Mouse (Mus musculus) gastrocnemius, postnatal 36 days (tissue): ENCODE results near the gene P2ry6. TPM values are rescaled to one million over a fixed set of nuclear protein-coding genes. Genes with fewer than 3 reads are reported as not detected.

Experiments
- DNase-seq, 2 experiments: peaks; one replicate each; pipeline ENCODE4 v3.0.0; 2022
- intact Hi-C: fragments of 180-260 bp; cut with DNase I; formaldehyde crosslinking; loops from one replicate; pipeline ENCODE4 v1.15.1; 2025
- total RNA-seq, 2 experiments: library from RNA; stranded (reverse); gene quantifications; 2 replicates each; pipeline ENCODE4 v1.2.3; 2021

The P2ry6 gene
- total RNA-seq, 2 experiments from 2014 or later = 1.1 TPM

- intact Hi-C loops = no loop called here
- no peak for DNase-seq
These were observed 51.5 kb downstream of the P2ry6 start for GRCm38 (mm10) chr7:100922907-100923306.

DNA sequence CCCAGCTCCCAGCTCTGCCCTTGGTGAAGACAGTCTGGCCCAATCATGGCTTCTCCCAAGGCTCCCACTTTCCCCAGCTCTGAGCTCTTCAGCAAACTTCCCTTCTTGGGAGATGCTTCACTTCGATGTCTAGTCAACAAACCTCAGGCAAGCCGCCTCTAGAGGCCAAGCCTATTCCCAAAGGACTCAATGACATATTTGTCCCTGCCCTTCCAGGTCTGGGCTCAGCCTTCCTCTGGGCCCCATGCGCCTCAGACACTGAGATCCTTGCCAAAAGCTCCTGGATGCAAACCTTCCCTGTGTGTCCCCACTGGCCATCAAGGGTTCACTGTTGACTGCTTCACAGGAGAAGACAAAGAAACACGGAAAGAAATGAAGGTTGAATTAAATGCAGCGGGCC, 53.2 kb downstream of the P2ry6 start:
- intact Hi-C loops = no loop called here
- DNase-seq = no peak

GRCm38 (mm10) chr7:100919809-100920107, 54.7 kb downstream of the P2ry6 start:
- intact Hi-C loops = no loop called here
- no peak for DNase-seq

- intact Hi-C loops = no loop called here
- DNase-seq = no peak
These were observed 55.2 kb downstream of the P2ry6 start for GRCm38 (mm10) chr7:100919006-100919808.

DNA sequence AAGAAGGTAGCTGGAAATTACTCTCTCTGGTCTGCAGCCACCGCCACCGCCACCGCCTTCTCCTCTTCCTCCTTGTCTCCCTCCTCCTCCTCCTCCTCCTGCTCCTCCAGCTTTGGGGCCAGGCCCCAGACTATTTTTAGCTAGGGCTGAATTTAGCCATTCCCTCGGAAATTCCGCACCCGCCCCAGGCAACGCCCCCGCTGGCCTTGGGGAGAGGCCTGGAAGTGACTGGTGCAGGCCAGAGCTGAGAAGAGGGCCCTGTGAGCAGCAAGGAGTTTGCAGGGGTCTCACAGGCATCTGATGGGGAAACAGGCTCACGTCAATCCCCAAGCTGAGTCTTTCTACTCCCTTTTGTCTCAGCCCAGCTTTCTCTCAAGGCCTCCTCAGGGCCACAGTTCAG, 56.3 kb downstream of the P2ry6 start:
- intact Hi-C loops = no loop called here
- DNase-seq = peak in 1 of 2 experiments; percentile 56

GRCm38 (mm10) chr7:100917751-100918150, 56.7 kb downstream of the P2ry6 start:
- intact Hi-C loops = no loop called here
- no peak for DNase-seq

DNA sequence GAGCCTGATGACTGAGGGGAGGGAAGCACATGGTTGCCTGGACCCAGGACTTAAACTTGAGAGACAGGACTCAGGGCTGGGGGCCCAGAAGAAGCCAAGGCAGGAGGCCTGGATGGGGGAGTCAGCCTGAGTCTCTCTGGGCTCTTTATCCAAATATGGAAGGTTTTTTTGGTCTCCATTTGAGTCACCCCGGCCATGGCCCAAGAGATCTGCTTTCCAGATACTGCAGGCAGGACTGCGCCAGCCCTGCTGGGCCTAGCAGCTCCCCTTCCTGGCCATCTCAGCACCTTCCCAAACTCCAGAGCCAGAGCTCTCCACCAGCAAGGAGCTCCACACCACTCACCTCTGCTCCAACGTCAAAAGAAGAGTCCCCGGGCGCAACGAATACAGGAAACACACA, 57.9 kb downstream of the P2ry6 start:
- intact Hi-C loops = no loop called here
- DNase-seq = no peak

- intact Hi-C loops = no loop called here
- no peak for DNase-seq
These were observed 59.2 kb downstream of the P2ry6 start for GRCm38 (mm10) chr7:100915204-100915603.

DNA sequence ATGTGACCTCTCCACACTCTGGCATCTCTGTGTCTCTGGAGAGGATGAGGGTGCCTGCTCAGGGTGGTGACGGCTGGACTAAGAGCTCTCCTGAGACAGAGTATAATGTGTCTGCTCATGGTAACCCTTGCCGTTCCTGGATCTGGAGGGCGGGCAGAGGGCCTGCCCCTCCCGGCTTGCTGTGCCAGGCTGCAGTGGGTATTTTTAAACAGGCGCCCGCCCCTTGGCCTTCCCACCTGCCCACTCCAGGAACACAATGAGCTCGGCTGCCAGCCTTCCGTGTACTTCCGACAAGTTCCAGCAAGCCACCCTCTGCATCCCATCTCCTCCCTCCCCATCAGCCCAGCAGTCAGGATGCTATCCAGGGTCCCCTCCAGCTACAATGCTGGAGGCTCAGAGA, 62.7 kb downstream of the P2ry6 start:
- DNase-seq = no peak
- intact Hi-C loops = no loop called here

DNA sequence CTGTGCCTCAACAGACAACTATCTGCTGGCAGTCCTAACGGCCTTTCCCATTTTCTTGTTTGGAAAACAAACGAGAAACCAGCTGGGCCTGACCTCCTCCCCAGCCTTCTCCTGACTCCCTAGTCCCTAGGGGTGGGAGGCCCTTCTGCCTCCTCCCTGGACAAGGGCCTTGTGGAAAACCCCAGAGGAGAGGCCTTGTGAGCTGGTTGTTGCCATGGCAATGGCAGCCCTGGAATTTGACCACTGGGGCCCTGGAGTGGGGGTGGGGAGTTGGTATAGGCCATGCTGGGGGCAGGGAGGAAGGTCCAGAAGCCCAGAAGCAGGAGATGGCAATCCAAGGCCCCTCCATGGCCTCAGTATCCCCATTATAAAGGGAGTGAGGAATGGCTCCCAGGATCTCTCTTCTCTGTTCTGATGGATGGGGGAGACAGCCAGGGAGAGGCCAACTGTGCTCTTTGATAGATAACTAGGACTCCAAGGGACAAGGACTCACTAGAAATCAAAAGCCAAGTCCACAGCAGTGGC, 63.1 kb downstream of the P2ry6 start:
- DNase-seq = no peak
- intact Hi-C loops = no loop called here

- no peak for DNase-seq
- intact Hi-C loops = loop anchor here (1.0 to 10.0 kb wide), 2 partner anchors 24 to 146 kb away; partner anchors contain the start of gene Arhgef17
These were observed 65.9 kb downstream of the P2ry6 start for GRCm38 (mm10) chr7:100908567-100908966.

DNA sequence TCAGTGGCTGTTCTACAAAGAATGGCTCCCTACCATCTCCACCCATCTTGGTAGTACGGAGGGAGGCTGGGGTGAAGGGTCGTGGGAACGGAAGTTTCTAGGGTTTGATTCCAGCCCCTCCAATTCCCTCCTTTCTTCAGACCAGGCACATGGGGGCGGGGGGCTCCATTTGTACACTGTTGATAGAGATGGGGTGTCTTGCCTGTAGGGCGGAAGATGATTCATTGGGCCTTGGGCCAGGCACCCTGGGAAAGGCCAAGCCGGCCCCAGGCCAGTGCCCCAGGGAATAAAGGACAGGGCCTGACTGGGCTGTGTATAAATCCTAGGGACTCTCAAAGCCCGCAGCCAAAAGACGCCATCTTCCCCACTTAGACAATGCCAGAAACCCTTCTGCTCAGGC, 66.4 kb downstream of the P2ry6 start:
- intact Hi-C loops = loop anchor here (1.0 to 10.0 kb wide), 2 partner anchors 24 to 147 kb away; partner anchors contain the start of gene Arhgef17
- DNase-seq = no peak

- peak; percentile 81 to 87 for DNase-seq
- intact Hi-C loops = loop anchor here (10.0 kb wide), 1 partner anchor 148 kb away; no protein-coding TSS in a partner anchor
These were observed 67.2 kb downstream of the P2ry6 start for GRCm38 (mm10) chr7:100907231-100907630.

GRCm38 (mm10) chr7:100906029-100906789, 68.2 kb downstream of the P2ry6 start:
- no peak for DNase-seq
- intact Hi-C loops = loop anchor here (10.0 kb wide), 1 partner anchor 149 kb away; no protein-coding TSS in a partner anchor

DNA sequence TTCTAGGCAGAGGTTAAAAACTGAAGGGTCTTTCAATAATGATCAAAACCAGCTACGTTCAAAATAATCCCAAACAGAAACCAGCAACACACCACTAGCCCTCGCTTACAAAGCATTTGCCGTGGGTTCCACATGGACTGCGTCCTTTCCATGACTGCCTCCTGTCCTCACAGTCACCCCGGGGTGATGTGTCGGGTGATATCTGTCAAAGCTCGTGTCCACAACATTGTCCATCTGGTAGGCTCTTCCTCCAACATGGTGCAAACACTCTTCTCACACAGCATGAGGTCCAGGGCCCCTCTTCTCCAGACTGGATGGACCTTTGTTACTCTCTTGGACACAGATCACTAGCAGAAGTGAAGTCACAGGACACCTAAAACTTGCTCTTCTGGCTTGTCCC, 69.4 kb downstream of the P2ry6 start:
- intact Hi-C loops = loop anchor here (10.0 kb wide), 1 partner anchor 150 kb away; no protein-coding TSS in a partner anchor
- no peak for DNase-seq

DNA sequence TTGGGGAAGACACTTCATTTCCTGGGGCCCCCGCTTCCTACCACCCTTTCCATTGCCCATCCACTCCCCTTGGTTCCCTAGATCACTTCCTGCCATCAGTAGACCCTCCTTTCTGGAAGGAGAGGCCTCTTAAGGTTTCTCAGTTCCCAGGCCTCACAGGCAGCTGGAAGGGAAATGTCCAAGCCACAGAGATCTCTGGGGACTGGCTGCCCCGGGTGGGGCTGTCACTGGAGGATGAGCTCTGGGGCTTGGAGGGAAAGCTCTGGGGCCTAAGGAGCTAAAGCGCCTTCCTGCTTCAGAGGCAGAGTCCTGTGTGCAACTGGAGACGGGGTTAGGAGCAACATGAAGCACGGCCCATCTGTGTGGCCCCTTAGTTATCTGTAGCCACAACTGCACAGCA, 69.8 kb downstream of the P2ry6 start:
- DNase-seq = no peak
- intact Hi-C loops = loop anchor here (10.0 kb wide), 1 partner anchor 150 kb away; no protein-coding TSS in a partner anchor

- no peak for DNase-seq
- intact Hi-C loops = loop anchor here (10.0 kb wide), 1 partner anchor 152 kb away; no protein-coding TSS in a partner anchor
These were observed 71.9 kb downstream of the P2ry6 start for GRCm38 (mm10) chr7:100902451-100903137.

- DNase-seq = no peak
- intact Hi-C loops = no loop called here
These were observed 76.6 kb downstream of the P2ry6 start for GRCm38 (mm10) chr7:100897828-100898227.

- DNase-seq = no peak
- intact Hi-C loops = no loop called here
These were observed 79.6 kb downstream of the P2ry6 start for GRCm38 (mm10) chr7:100894833-100895226.

DNA sequence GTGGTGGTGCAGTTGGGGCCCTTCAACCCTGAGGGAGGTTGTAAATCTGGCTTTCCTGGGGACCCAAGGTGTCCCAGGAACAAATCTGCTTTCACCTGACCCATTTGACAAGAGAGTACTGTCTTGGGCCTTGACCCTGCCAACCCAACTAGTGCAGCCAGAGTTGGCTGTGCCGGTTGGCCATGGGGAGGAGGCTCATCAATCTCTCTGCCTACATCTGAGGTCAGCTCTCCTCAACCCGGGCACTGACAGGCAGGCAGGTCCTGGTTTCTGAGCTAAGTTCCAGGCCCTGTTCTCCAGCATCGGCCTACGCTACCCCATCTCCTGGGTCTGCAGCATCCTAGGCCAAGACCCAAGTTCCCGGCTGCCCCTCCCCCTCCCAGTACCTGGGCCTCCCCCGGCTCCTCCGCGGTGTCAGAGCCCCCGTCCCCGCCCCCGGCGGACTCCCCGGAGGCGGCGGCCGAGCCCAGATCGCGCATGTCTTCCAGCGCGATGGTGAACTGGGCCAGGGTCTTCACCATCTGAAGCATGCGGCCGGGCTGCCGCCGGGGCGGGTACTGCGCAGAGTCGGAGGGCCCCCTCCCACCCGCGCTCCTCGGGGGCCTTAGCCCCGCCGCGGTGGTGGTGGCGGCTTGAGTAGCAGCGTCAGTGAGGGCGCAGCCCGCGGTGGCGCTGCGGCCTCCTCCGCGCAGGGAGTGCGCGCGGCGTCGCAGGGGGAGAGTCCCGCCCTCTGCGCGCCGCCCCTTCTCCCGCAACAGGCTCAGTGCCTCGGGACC, 80.2 kb downstream of the P2ry6 start:
- intact Hi-C loops = no loop called here
- DNase-seq = no peak
